Mouse (Mus musculus) hindbrain, embryonic 16.5 days (tissue): ENCODE data around the gene Fbxl8. TPM values are rescaled to one million over a fixed set of nuclear protein-coding genes. Genes with fewer than 3 reads are reported as not detected.

Source experiments
- ATAC-seq: fragments of 200-750 bp; cut with Nextera tagmentation; 2 replicates; pipeline ENCODE4 v1.8.0; 2017; ENCODE audit warnings: moderate TSS enrichment, moderate library complexity
- H3K27ac ChIP-seq: fragments of 300-500 bp; sonication (generic); 2 replicates; pipeline ENCODE4 v1.5.1; 2014; ENCODE audit warnings: low read depth, mild to moderate bottlenecking, control low read depth, low read length, moderate library complexity
- H3K27me3 ChIP-seq: fragments of 300-500 bp; sonication (generic); replicated peaks from 2 replicates; pipeline ENCODE4 v1.6.1; 2014; ENCODE audit warnings: low read length; ENCODE audit not compliant: control insufficient read depth, insufficient read depth
- H3K36me3 ChIP-seq: fragments of 300-500 bp; sonication (generic); 2 replicates; pipeline ENCODE4 v1.6.1; 2014; ENCODE audit warnings: mild to moderate bottlenecking, low read length, moderate library complexity, mixed read lengths; ENCODE audit not compliant: control insufficient read depth, insufficient read depth
- H3K4me1 ChIP-seq: fragments of 300-500 bp; sonication (generic); 2 replicates; pipeline ENCODE4 v1.6.1; 2014; ENCODE audit warnings: low read depth, low read length; ENCODE audit not compliant: control insufficient read depth, insufficient read depth
- H3K4me2 ChIP-seq: fragments of 300-500 bp; sonication (generic); 2 replicates; pipeline ENCODE4 v1.6.1; 2014; ENCODE audit warnings: mild to moderate bottlenecking, low read length, control low read depth, moderate library complexity
- H3K4me3 ChIP-seq: fragments of 300-500 bp; sonication (generic); 2 replicates; pipeline ENCODE4 v1.5.1; 2014; ENCODE audit warnings: mild to moderate bottlenecking, low read length, control low read depth, moderate library complexity
- H3K9ac ChIP-seq: fragments of 300-500 bp; sonication (generic); 2 replicates; pipeline ENCODE4 v1.6.1; 2014; ENCODE audit warnings: low read depth, mild to moderate bottlenecking, control low read depth, low read length, moderate library complexity
- H3K9me3 ChIP-seq: fragments of 300-500 bp; sonication (generic); 2 replicates; pipeline ENCODE4 v1.6.1; 2014; ENCODE audit warnings: mild to moderate bottlenecking, low read length, moderate library complexity; ENCODE audit not compliant: control insufficient read depth
- WGBS: fragments of 180-500 bp; shearing (Covaris S2); extraction: QIAGEN DNeasy Blood & Tissue Kit; methylation state at CpG from one replicate; pipeline ENCODE4 v1.1.7; 2014; 5-methylcytosine and 5-hydroxymethylcytosine counted together
- polyA plus RNA-seq: library from polyadenylated mRNA; unstranded; fragments of >200 nt; fragmentation: Nextera tagmentation; extraction: Ambion mirVana; gene quantifications from 2 replicates; pipeline ENCODE4 v1.2.1, GENCODE M21; 2015

The Fbxl8 gene
- polyA plus RNA-seq, 1 experiment from 2014 or later: 2.4 TPM

GRCm38 (mm10) chr8:105305211-105306145 is 41.0 kb downstream of the Fbxl8 start, which contains the start of gene Elmo3:
Gene Elmo3, plus strand, starts transcription at chr8:105305601.
- Histone ChIP-seq H3K36me3 (peaks cover 29% of the 10 kb centered on the region), H3K9ac (peak within 1 kb of the TSS; percentile 54), H3K27me3 (no peaks in the 10 kb centered on the region), H3K4me3 (peak within 1 kb of the TSS; percentile 23), H3K9me3 (no peaks in the 10 kb centered on the region), H3K4me1 (peaks cover 16% of the 10 kb centered on the region), H3K4me2 (peak within 1 kb of the TSS; percentile 53), H3K27ac (no peak within 1 kb of the TSS; the same call in 1 of the 2 replicates)
- WGBS: 9% methylated on average over 27 of the region's 30 CpGs
- ATAC-seq: peak; percentile 57

DNA sequence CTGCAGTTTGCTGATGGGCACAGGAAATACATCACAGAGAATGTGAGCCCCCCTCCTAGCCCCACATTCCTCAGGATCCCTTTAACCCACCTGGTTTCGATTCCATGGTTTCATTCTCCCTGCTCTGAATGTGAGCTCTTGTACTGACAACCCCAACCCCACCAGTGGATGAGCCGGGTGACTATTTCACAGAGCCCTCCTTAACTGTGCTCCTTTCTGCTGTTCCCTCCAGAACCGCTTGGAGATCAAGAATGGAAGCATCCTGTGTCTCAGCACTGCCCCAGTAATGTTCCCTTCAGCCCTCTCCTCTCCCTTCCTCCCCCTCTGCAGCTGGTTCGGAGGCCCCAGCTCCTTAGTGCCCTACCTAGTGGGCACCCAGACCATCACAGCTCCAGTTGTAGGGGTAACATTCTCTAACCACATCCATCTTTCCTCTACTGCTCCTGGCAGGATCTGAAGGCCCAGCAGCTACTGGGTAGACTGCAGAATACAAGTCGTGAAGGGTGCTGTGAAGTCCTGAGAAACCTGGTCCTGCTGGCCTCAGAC is 41.8 kb downstream of the Fbxl8 start:
- ATAC-seq: peak; percentile 5; the same call in 1 of the 2 replicates

DNA sequence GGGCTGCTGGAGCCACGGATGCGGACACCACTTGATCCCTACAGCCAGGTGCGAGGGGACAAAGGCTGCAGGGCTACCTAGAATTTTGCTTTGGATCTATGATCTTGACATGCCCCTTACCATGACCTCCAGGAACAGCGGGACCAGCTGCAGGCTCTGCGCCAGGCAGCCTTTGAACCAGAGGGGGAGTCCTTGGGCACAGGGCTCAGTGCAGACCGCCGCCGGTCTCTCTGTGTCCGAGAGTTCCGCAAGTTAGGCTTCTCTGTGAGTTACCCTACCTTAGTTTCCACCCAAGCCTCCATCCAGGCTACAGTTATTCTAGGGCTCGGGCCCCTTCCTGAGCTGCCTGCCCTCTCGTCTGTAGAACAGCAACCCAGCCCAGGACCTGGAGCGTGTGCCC is 43.2 kb downstream of the Fbxl8 start:
- WGBS: 95% methylated on average over 13 of the region's 13 CpGs
- Histone ChIP-seq H3K9me3 (no peaks in the 10 kb centered on the region), H3K4me1 (peaks cover 16% of the 10 kb centered on the region), H3K4me3 (no peak overlapping the region), H3K27me3 (no peaks in the 10 kb centered on the region), H3K27ac (no peak overlapping the region), H3K4me2 (no peak overlapping the region), H3K36me3 (peaks cover 21% of the 10 kb centered on the region), H3K9ac (no peak overlapping the region)
- ATAC-seq: no peak

More for the DNA sequence above, 41.8 kb downstream of the Fbxl8 start:
- Histone ChIP-seq H3K9ac (peak overlapping the region; percentile 54), H3K9me3 (no peaks in the 10 kb centered on the region), H3K36me3 (peaks cover 24% of the 10 kb centered on the region), H3K27ac (no peak overlapping the region), H3K4me2 (peak overlapping the region; percentile 53), H3K4me3 (peak overlapping the region; percentile 23; the same call in 1 of the 2 replicates), H3K27me3 (no peaks in the 10 kb centered on the region), H3K4me1 (peaks cover 16% of the 10 kb centered on the region)
- WGBS: 68% methylated on average over 5 of the region's 5 CpGs

GRCm38 (mm10) chr8:105308428-105308827 is 44.0 kb downstream of the Fbxl8 start:
- H3K27ac ChIP-seq: no peak overlapping the region
- ATAC-seq: no peak
- H3K4me1 ChIP-seq: peaks cover 16% of the 10 kb centered on the region
- H3K36me3 ChIP-seq: peaks cover 21% of the 10 kb centered on the region
- no peaks in the 10 kb centered on the region for H3K27me3 ChIP-seq
- WGBS: 94% methylated on average over 10 of the region's 10 CpGs
- H3K4me2 ChIP-seq: no peak overlapping the region
- H3K9ac ChIP-seq: no peak overlapping the region
- H3K4me3 ChIP-seq: no peak overlapping the region
- no peaks in the 10 kb centered on the region for H3K9me3 ChIP-seq

GRCm38 (mm10) chr8:105309142-105309847 is 44.8 kb downstream of the Fbxl8 start:
- Histone ChIP-seq H3K9ac (no peak overlapping the region), H3K9me3 (no peaks in the 10 kb centered on the region), H3K36me3 (peaks cover 22% of the 10 kb centered on the region), H3K4me1 (peaks cover 15% of the 10 kb centered on the region), H3K4me2 (no peak overlapping the region), H3K27me3 (no peaks in the 10 kb centered on the region), H3K4me3 (no peak overlapping the region), H3K27ac (no peak overlapping the region)
- no peak for ATAC-seq
- 82% methylated on average over 15 of the region's 15 CpGs for WGBS

GRCm38 (mm10) chr8:105310118-105310517 is 45.7 kb downstream of the Fbxl8 start:
- H3K4me2 ChIP-seq: no peak overlapping the region

GRCm38 (mm10) chr8:105311718-105312117 is 47.3 kb downstream of the Fbxl8 start:
- no peak for ATAC-seq

More at GRCm38 (mm10) chr8:105310118-105310517, 45.7 kb downstream of the Fbxl8 start:
- no peaks in the 10 kb centered on the region for H3K27me3 ChIP-seq
- H3K4me1 ChIP-seq: peaks cover 9% of the 10 kb centered on the region
- no peak overlapping the region for H3K27ac ChIP-seq
- H3K9me3 ChIP-seq: no peaks in the 10 kb centered on the region
- H3K4me3 ChIP-seq: no peak overlapping the region
- peaks cover 19% of the 10 kb centered on the region for H3K36me3 ChIP-seq
- 89% methylated on average over 8 of the region's 8 CpGs for WGBS
- H3K9ac ChIP-seq: no peak overlapping the region
- ATAC-seq: no peak

GRCm38 (mm10) chr8:105312891-105313481 is 48.5 kb downstream of the Fbxl8 start:
- 88% methylated on average over 8 of the region's 8 CpGs for WGBS
- no peak for ATAC-seq

More at GRCm38 (mm10) chr8:105311718-105312117, 47.3 kb downstream of the Fbxl8 start:
- Histone ChIP-seq H3K9ac (no peak overlapping the region), H3K27me3 (no peaks in the 10 kb centered on the region), H3K4me1 (no peaks in the 10 kb centered on the region), H3K4me3 (no peak overlapping the region), H3K4me2 (no peak overlapping the region), H3K27ac (no peak overlapping the region), H3K36me3 (peaks cover 24% of the 10 kb centered on the region), H3K9me3 (no peaks in the 10 kb centered on the region)
- WGBS: 90% methylated on average over 1 of the region's 1 CpGs

More at GRCm38 (mm10) chr8:105312891-105313481, 48.5 kb downstream of the Fbxl8 start:
- peaks cover 19% of the 10 kb centered on the region for H3K36me3 ChIP-seq
- no peaks in the 10 kb centered on the region for H3K9me3 ChIP-seq
- no peaks in the 10 kb centered on the region for H3K4me1 ChIP-seq
- H3K27me3 ChIP-seq: no peaks in the 10 kb centered on the region
- no peak overlapping the region for H3K27ac ChIP-seq
- H3K4me2 ChIP-seq: no peak overlapping the region
- H3K4me3 ChIP-seq: no peak overlapping the region
- no peak overlapping the region for H3K9ac ChIP-seq
